Mouse (Mus musculus) gastrocnemius, postnatal 10 days (tissue): ENCODE data around the gene Oprm1. TPM values are rescaled to one million over a fixed set of nuclear protein-coding genes. Genes with fewer than 3 reads are reported as not detected.

ENCODE experiments used
- total RNA-seq, 2 experiments: library from RNA; stranded (reverse); gene quantifications; 2 replicates each; pipeline ENCODE4 v1.2.3; 2021

The Oprm1 gene
- total RNA-seq, 2 experiments from 2014 or later = not detected

Other genes starting within 250 kb of the Oprm1 start
- gene Gm10945, start 3.3 kb downstream of the Oprm1 start, total RNA-seq = not detected